Mouse (Mus musculus) brain, adult 2 months (tissue): ENCODE measurements around the gene Scgb2b20.
"Not testable (repeated sequence)": the region's sequence is repeated elsewhere in the genome, so short reads cannot be mapped to it uniquely, and the experiment has no call there.

Experiments
- DNase-seq: peaks from one replicate; pipeline ENCODE4 v3.0.0; 2011; ENCODE audit warnings: low read depth, low spot score

The Scgb2b20 gene

GRCm38 (mm10) chr7:33366222-33366621 lies at the start of gene Scgb2b20:
Gene Scgb2b20 (minus strand): TSS chr7:33366322.
- DNase-seq: not testable (repeated sequence)

- not testable (repeated sequence) for DNase-seq
These were observed 43.6 kb upstream of the Scgb2b20 start for GRCm38 (mm10) chr7:33409681-33410080.

- no peak for DNase-seq
These were observed 35.5 kb upstream of the Scgb2b20 start for GRCm38 (mm10) chr7:33401650-33402049.

- not testable (repeated sequence) for DNase-seq
These were observed 33.6 kb upstream of the Scgb2b20 start for GRCm38 (mm10) chr7:33399749-33400148.

- DNase-seq: not testable (repeated sequence)
These were observed 6.8 kb upstream of the Scgb2b20 start, which contains the start of gene Scgb1b20 for GRCm38 (mm10) chr7:33372934-33373333. Gene Scgb1b20 (plus strand): TSS chr7:33373234.
